27 mouse cellular contexts compared by ENCODE assay signal in the genomic region with DNA sequence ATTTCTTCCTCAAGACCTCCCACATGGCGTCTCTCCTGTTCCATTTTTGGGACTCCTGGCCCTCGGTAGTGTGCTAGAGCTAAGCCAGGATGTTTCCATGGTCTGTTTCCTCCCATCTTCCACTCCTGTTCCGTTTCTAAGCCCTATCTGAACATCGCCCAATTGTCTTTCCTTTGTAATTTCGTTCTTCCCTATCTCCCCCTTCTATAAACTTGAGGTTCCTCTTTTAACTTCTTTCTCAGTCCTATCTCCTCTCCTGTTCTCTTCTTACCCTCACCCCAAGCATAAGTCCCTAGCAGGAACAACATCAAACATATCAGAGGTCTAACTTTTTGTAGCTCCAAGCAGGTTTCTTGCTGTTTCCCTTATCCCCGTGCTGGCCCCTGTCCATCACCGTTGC. TPM values are rescaled to one million over a fixed set of nuclear protein-coding genes. Genes with fewer than 3 reads are reported as not detected.
A peak's percentile ranks its signal among the peaks of the same experiment; 100 is the strongest.
DNase-seq lines count a peak whose midpoint lies in the region; ATAC-seq and TF ChIP-seq lines count a peak whose summit lies in the region.
"Had no signal": no experiment of that assay in that cellular context is flagged by ENCODE, and none has a peak within 500 bp of the region (broad histone marks: within the 10 kb centered on the region; RNA-seq: fewer than 3 reads in every experiment).

No protein-coding gene starts in this region.

- H3K4me1 ChIP-seq in midbrain, embryonic 11.5 days (ENCODE audit: control insufficient read depth, insufficient read depth, low read length), result no peaks in the 10 kb centered on the region
- no peaks in the 10 kb centered on the region for H3K4me1 ChIP-seq in midbrain, postnatal 0 days (ENCODE audit: insufficient read depth, low read length)
- no peaks in the 10 kb centered on the region for H3K4me1 ChIP-seq in forebrain, embryonic 14.5 days (ENCODE audit: control insufficient read depth, insufficient read depth, low read length)
- H3K4me1 ChIP-seq: embryonic facial prominence, embryonic 13.5 days; embryonic facial prominence, embryonic 15.5 days; forebrain, embryonic 15.5 days had no signal

- TF ChIP-seq CTCF in midbrain, postnatal 0 days (IDR thresholded peaks at IDR 0.05), result no peak

- 88% methylated on average over 7 of the region's 7 CpGs for WGBS in midbrain, embryonic 11.5 days
- 87% methylated on average over 7 of the region's 7 CpGs for WGBS in midbrain, postnatal 0 days
- WGBS in forebrain, embryonic 14.5 days, result 86% methylated on average over 7 of the region's 7 CpGs

- H3K4me2 ChIP-seq in midbrain, embryonic 11.5 days, result no peak overlapping the region
- no peak overlapping the region for H3K4me2 ChIP-seq in midbrain, postnatal 0 days (ENCODE audit: low read depth, low read length, poor library complexity, severe bottlenecking)
- no peak overlapping the region for H3K4me2 ChIP-seq in forebrain, embryonic 14.5 days (ENCODE audit: low read length)
- H3K4me2 ChIP-seq: embryonic facial prominence, embryonic 13.5 days; embryonic facial prominence, embryonic 15.5 days; forebrain, embryonic 12.5 days; forebrain, embryonic 15.5 days had no signal

- H3K9me3 ChIP-seq in midbrain, embryonic 11.5 days (ENCODE audit: control insufficient read depth, low read length), result no peaks in the 10 kb centered on the region
- no peaks in the 10 kb centered on the region for H3K9me3 ChIP-seq in midbrain, postnatal 0 days (ENCODE audit: low read length)
- 0 out of 2 replicates have a peak, but pooled peaks cover 1% of the 10 kb centered on the region for H3K9me3 ChIP-seq in forebrain, embryonic 14.5 days (replicated peaks; ENCODE audit: control insufficient read depth, low read length)
- H3K9me3 ChIP-seq: embryonic facial prominence, embryonic 13.5 days; embryonic facial prominence, embryonic 15.5 days; forebrain, embryonic 10.5 days; forebrain, embryonic 12.5 days; forebrain, embryonic 15.5 days; G1E had no signal

- H3K27ac ChIP-seq in midbrain, embryonic 11.5 days (ENCODE audit: low read depth, low read length), result no peak overlapping the region
- H3K27ac ChIP-seq in midbrain, postnatal 0 days (ENCODE audit: low read depth, low read length), result no peak overlapping the region
- H3K27ac ChIP-seq in forebrain, embryonic 14.5 days (ENCODE audit: low read depth, low read length), result no peak overlapping the region
- H3K27ac ChIP-seq: embryonic facial prominence, embryonic 13.5 days; embryonic facial prominence, embryonic 15.5 days; forebrain, embryonic 10.5 days; forebrain, embryonic 12.5 days; forebrain, embryonic 15.5 days had no signal

- no peaks in the 10 kb centered on the region for H3K36me3 ChIP-seq in midbrain, embryonic 11.5 days (ENCODE audit: control insufficient read depth, insufficient read depth, low read length)
- no peaks in the 10 kb centered on the region for H3K36me3 ChIP-seq in midbrain, postnatal 0 days (ENCODE audit: insufficient read depth, low read length)
- no peaks in the 10 kb centered on the region for H3K36me3 ChIP-seq in forebrain, embryonic 14.5 days (ENCODE audit: control insufficient read depth, insufficient read depth, low read length)
- H3K36me3 ChIP-seq: embryonic facial prominence, embryonic 13.5 days; embryonic facial prominence, embryonic 15.5 days; forebrain, embryonic 10.5 days; forebrain, embryonic 12.5 days; forebrain, embryonic 15.5 days; G1E had no signal

- ATAC-seq in midbrain, embryonic 11.5 days (ENCODE audit: low FRiP score), result no peak
- no peak for ATAC-seq in midbrain, postnatal 0 days (ENCODE audit: low FRiP score)
- peak; percentile 26; the same call in 1 of the 2 replicates for ATAC-seq in common myeloid progenitor, adult 5-6 weeks (replicated peaks; ENCODE audit: low read depth, poor library complexity, severe bottlenecking)
- ATAC-seq in forebrain, embryonic 14.5 days, result no peak
- ATAC-seq: activated CD4-positive, CD25-positive, alpha-beta regulatory T cell, adult 4 months; CD4-positive, CD25-positive, alpha-beta regulatory T cell, adult 4 months; forebrain, embryonic 15.5 days; forebrain, postnatal 0 days; Patski had no signal

- H3K9ac ChIP-seq in midbrain, embryonic 11.5 days (ENCODE audit: low read length), result no peak overlapping the region
- H3K9ac ChIP-seq in midbrain, postnatal 0 days (replicated peaks; ENCODE audit: low read length, poor library complexity, severe bottlenecking), result no peak overlapping the region
- no peak overlapping the region for H3K9ac ChIP-seq in forebrain, embryonic 14.5 days (ENCODE audit: low read length)
- H3K9ac ChIP-seq: embryonic facial prominence, embryonic 13.5 days; embryonic facial prominence, embryonic 15.5 days; forebrain, embryonic 12.5 days; forebrain, embryonic 15.5 days; forebrain, postnatal 0 days had no signal

- H3K4me3 ChIP-seq in midbrain, embryonic 11.5 days (ENCODE audit: low read depth, low read length), result no peak overlapping the region
- H3K4me3 ChIP-seq in midbrain, postnatal 0 days (ENCODE audit: low read depth, low read length), result no peak overlapping the region
- H3K4me3 ChIP-seq in forebrain, embryonic 14.5 days (ENCODE audit: low read depth, low read length), result no peak overlapping the region
- H3K4me3 ChIP-seq: embryonic facial prominence, embryonic 13.5 days; embryonic facial prominence, embryonic 15.5 days; erythroblast, embryonic 14.5 days; forebrain, embryonic 10.5 days; forebrain, embryonic 12.5 days; forebrain, embryonic 15.5 days had no signal

- DNase-seq in midbrain, embryonic 11.5 days (ENCODE audit: low spot score, missing footprints), result peak; percentile 28
- no peak for DNase-seq in midbrain, postnatal 0 days (ENCODE audit: low spot score)
- DNase-seq in retina, embryonic 14.5 days (ENCODE audit: low spot score), result no peak
- DNase-seq in forebrain, embryonic 14.5 days (ENCODE audit: low spot score), result no peak
- DNase-seq: adrenal gland, adult 8-10 months; adrenal gland, postnatal 14 days; adrenal gland, postnatal 36 days; B cell, adult 2 months; cerebellum, adult 11-12 months; cerebellum, adult 2 months; cerebellum, adult 9-10 months; cerebellum, postnatal 10 days; cerebellum, postnatal 25 days; embryo, embryonic 11 days; forebrain, postnatal 0 days had no signal

- H3K27me3 ChIP-seq in midbrain, embryonic 11.5 days (ENCODE audit: control insufficient read depth, insufficient read depth, low read length), result no peaks in the 10 kb centered on the region; the same call in none of the 2 replicates
- peaks cover 6% of the 10 kb centered on the region; the same call in 1 of the 2 replicates for H3K27me3 ChIP-seq in midbrain, postnatal 0 days (ENCODE audit: insufficient read depth, low read length)
- no peaks in the 10 kb centered on the region for H3K27me3 ChIP-seq in forebrain, embryonic 14.5 days (replicated peaks; ENCODE audit: control insufficient read depth, insufficient read depth, low read length)
- H3K27me3 ChIP-seq: CH12.LX; embryonic facial prominence, embryonic 13.5 days; embryonic facial prominence, embryonic 15.5 days; forebrain, embryonic 15.5 days had no signal

RNA-seq across cellular contexts. Expression of a gene that starts 13.2 kb away (rescaled TPM):
- polyA plus RNA-seq in midbrain, embryonic 11.5 days (2014; fragmentation: Nextera tagmentation; extraction: Ambion mirVana), result 121 and 132 TPM in 2 replicates
- total RNA-seq in midbrain, postnatal 0 days (2014; rRNA removed), result 275 and 291 TPM in 2 replicates
- 323 and 326 TPM in 2 replicates for polyA plus RNA-seq in midbrain, postnatal 0 days (2015; fragmentation: Nextera tagmentation; extraction: Ambion mirVana)
- total RNA-seq in common myeloid progenitor, adult 5-6 weeks (2017), result 27.1 and 37.4 TPM in 2 replicates
- polyA plus RNA-seq in forebrain, embryonic 14.5 days (2014; fragmentation: Nextera tagmentation; extraction: Ambion mirVana), result 225 and 247 TPM in 2 replicates

RNA-seq across cellular contexts. Expression of a gene that starts 40.1 kb away (rescaled TPM):
- 54.6 and 63.3 TPM in 2 replicates for polyA plus RNA-seq in midbrain, embryonic 11.5 days (2014; fragmentation: Nextera tagmentation; extraction: Ambion mirVana)
- total RNA-seq in midbrain, postnatal 0 days (2014; rRNA removed), result 174 and 192 TPM in 2 replicates
- 115 and 122 TPM in 2 replicates for polyA plus RNA-seq in midbrain, postnatal 0 days (2015; fragmentation: Nextera tagmentation; extraction: Ambion mirVana)
- total RNA-seq in common myeloid progenitor, adult 5-6 weeks (2017), result 86.4 and 99.5 TPM in 2 replicates
- 84.3 and 96.1 TPM in 2 replicates for polyA plus RNA-seq in forebrain, embryonic 14.5 days (2014; fragmentation: Nextera tagmentation; extraction: Ambion mirVana)
